In genomic region chr2:85136089-85136488, GRCm38 (mm10) we compare ENCODE assay signal across 8 mouse cellular contexts. TPM values are rescaled to one million over a fixed set of nuclear protein-coding genes. Genes with fewer than 3 reads are reported as not detected.
DNase-seq lines count a peak whose midpoint lies in the region; ATAC-seq lines count a peak whose summit lies in the region.
"Had no signal": no experiment of that assay in that cellular context is flagged by ENCODE, and none has a peak within 500 bp of the region (broad histone marks: within the 10 kb centered on the region; RNA-seq: fewer than 3 reads in every experiment).

TSS of gene Aplnr (plus strand) at chr2:85136225.

- no peak within 1 kb of the TSS for H3K27ac ChIP-seq in limb, embryonic 15.5 days
- H3K27ac ChIP-seq in neural tube, embryonic 15.5 days (replicated peaks) = no peak within 1 kb of the TSS

- peak within 1 kb of the TSS; percentile 13; the same call in 1 of the 2 replicates for H3K4me3 ChIP-seq in limb, embryonic 15.5 days
- peak within 1 kb of the TSS; percentile 6; the same call in 1 of the 2 replicates for H3K4me3 ChIP-seq in neural tube, embryonic 15.5 days (replicated peaks)
- H3K4me3 ChIP-seq: myocyte had no signal

- no peak within 1 kb of the TSS for H3K4me2 ChIP-seq in limb, embryonic 15.5 days
- no peak within 1 kb of the TSS for H3K4me2 ChIP-seq in neural tube, embryonic 15.5 days

- ATAC-seq in limb, embryonic 15.5 days (ENCODE audit: insufficient number of reproducible peaks, low FRiP score, low TSS enrichment, low read depth) = 0 out of 2 replicates have a peak, but pooled peaks have one; percentile 27
- ATAC-seq in neural tube, embryonic 15.5 days (ENCODE audit: low FRiP score) = no peak

- intact Hi-C loops in heart, postnatal 14 days (cut with DNase I) = loop anchor here (5.0 kb wide), 1 partner anchor 36 kb away; no protein-coding TSS in a partner anchor

- peak; percentile 60 for DNase-seq in R1 (ENCODE audit: low read depth, low spot score)
- DNase-seq in embryo, embryonic 11 days = peak; percentile 39
- peak; percentile 51 to 58 for DNase-seq in heart, postnatal 14 days
- no peak for DNase-seq in ovary, postnatal 14 days (ENCODE audit: low spot score)
- no peak for DNase-seq in left cerebral cortex, adult 18-20 months (ENCODE audit: low spot score in 2 of 2)

- no peaks in the 10 kb centered on the region for H3K9me3 ChIP-seq in limb, embryonic 15.5 days
- H3K9me3 ChIP-seq in neural tube, embryonic 15.5 days (replicated peaks) = no peaks in the 10 kb centered on the region

- H3K36me3 ChIP-seq in limb, embryonic 15.5 days = no peaks in the 10 kb centered on the region
- H3K36me3 ChIP-seq in neural tube, embryonic 15.5 days = no peaks in the 10 kb centered on the region

- 7% methylated on average over 4 of the region's 4 CpGs for WGBS in limb, embryonic 15.5 days
- WGBS in neural tube, embryonic 15.5 days = 6% methylated on average over 4 of the region's 4 CpGs

- H3K9ac ChIP-seq in limb, embryonic 15.5 days = no peak within 1 kb of the TSS
- H3K9ac ChIP-seq in neural tube, embryonic 15.5 days (replicated peaks) = no peak within 1 kb of the TSS

- H3K27me3 ChIP-seq in limb, embryonic 15.5 days = 0 out of 2 replicates have a peak, but pooled peaks cover 8% of the 10 kb centered on the region
- no peaks in the 10 kb centered on the region for H3K27me3 ChIP-seq in neural tube, embryonic 15.5 days (replicated peaks)

- H3K4me1 ChIP-seq in limb, embryonic 15.5 days = no peaks in the 10 kb centered on the region
- H3K4me1 ChIP-seq in neural tube, embryonic 15.5 days = no peaks in the 10 kb centered on the region

RNA-seq across cellular contexts. Expression of gene Aplnr, which starts in this region (rescaled TPM):
- 100 to 1,000 TPM in 1 of 2 experiments, 10 to 100 TPM in 1; 93.4 to 104 TPM for total RNA-seq in heart, postnatal 14 days (2021)
- polyA plus RNA-seq in limb, embryonic 15.5 days (2015; fragmentation: Nextera tagmentation; extraction: Ambion mirVana) = 54.1 and 62.0 TPM in 2 replicates
- 29.8 and 45.8 TPM in 2 replicates for polyA plus RNA-seq in neural tube, embryonic 15.5 days (2015; fragmentation: Nextera tagmentation; extraction: Ambion mirVana)
- under 1 TPM; 0.09 to 0.12 TPM for total RNA-seq in left cerebral cortex, adult 18-20 months (2021)

Comparison
In these comparisons a context has a peak if more than half of its experiments do, and no peak if none do; other contexts are left out.
1. RNA of gene Aplnr (total RNA-seq): 93.4 to 104 TPM in heart, postnatal 14 days; 0.09 to 0.12 TPM in left cerebral cortex, adult 18-20 months; every median in the first group is over 10 times any median in the second.
2. DNase-seq: peak in R1 (single experiment), embryo, embryonic 11 days (single experiment) and heart, postnatal 14 days (2 of 2); none in ovary, postnatal 14 days (single experiment) and left cerebral cortex, adult 18-20 months (0 of 2).